Mouse (Mus musculus) limb, embryonic 13.5 days (tissue): ENCODE results near the gene Nsmf. TPM values are rescaled to one million over a fixed set of nuclear protein-coding genes. Genes with fewer than 3 reads are reported as not detected.

Source experiments
- ATAC-seq: fragments of 200-750 bp; cut with Nextera tagmentation; 2 replicates; pipeline ENCODE4 v1.8.0; 2017; ENCODE audit warnings: low read depth, moderate number of reproducible peaks, moderate TSS enrichment; ENCODE audit not compliant: low FRiP score
- H3K27ac ChIP-seq: fragments of 300-500 bp; sonication (generic); 2 replicates; pipeline ENCODE4 v1.5.1; 2015; ENCODE audit warnings: inconsistent platforms, mild to moderate bottlenecking, moderate library complexity
- H3K27me3 ChIP-seq: fragments of 300-500 bp; sonication (generic); 2 replicates; pipeline ENCODE4 v1.6.1; 2015; ENCODE audit warnings: mild to moderate bottlenecking, inconsistent platforms
- H3K36me3 ChIP-seq: fragments of 300-500 bp; sonication (generic); 2 replicates; pipeline ENCODE4 v1.6.1; 2015; ENCODE audit warnings: inconsistent platforms, mild to moderate bottlenecking, moderate library complexity
- H3K4me1 ChIP-seq: fragments of 300-500 bp; sonication (generic); 2 replicates; pipeline ENCODE4 v1.6.1; 2015; ENCODE audit warnings: inconsistent platforms
- H3K4me2 ChIP-seq: fragments of 300-500 bp; sonication (generic); replicated peaks from 2 replicates; pipeline ENCODE4 v1.6.1; 2015; ENCODE audit warnings: inconsistent platforms, mild to moderate bottlenecking, moderate library complexity
- H3K4me3 ChIP-seq: fragments of 300-500 bp; sonication (generic); 2 replicates; pipeline ENCODE4 v1.5.1; 2015; ENCODE audit warnings: moderate library complexity, mild to moderate bottlenecking, inconsistent platforms
- H3K9ac ChIP-seq: fragments of 300-500 bp; sonication (generic); 2 replicates; pipeline ENCODE4 v1.6.1; 2015; ENCODE audit warnings: mild to moderate bottlenecking, inconsistent platforms
- H3K9me3 ChIP-seq: fragments of 300-500 bp; sonication (generic); 2 replicates; pipeline ENCODE4 v1.6.1; 2016; ENCODE audit warnings: inconsistent platforms
- WGBS: fragments of 180-500 bp; shearing (Covaris S2); methylation state at CpG from one replicate; pipeline ENCODE4 v1.1.7; 2015; 5-methylcytosine and 5-hydroxymethylcytosine counted together
- polyA plus RNA-seq: library from polyadenylated mRNA; unstranded; fragments of >200 nt; fragmentation: Nextera tagmentation; extraction: Ambion mirVana; gene quantifications from 2 replicates; pipeline ENCODE4 v1.2.1, GENCODE M21; 2015

Nsmf gene
- polyA plus RNA-seq, 1 experiment from 2014 or later = 82.9 TPM

- WGBS = 90% methylated on average over 7 of the region's 7 CpGs
- no peaks in the 10 kb centered on the region for H3K27me3 ChIP-seq
- ATAC-seq = no peak
- H3K36me3 ChIP-seq = peaks cover 69% of the 10 kb centered on the region
- no peak overlapping the region for H3K27ac ChIP-seq
- H3K4me2 ChIP-seq = no peak overlapping the region
- H3K9ac ChIP-seq = no peak overlapping the region
- H3K9me3 ChIP-seq = no peaks in the 10 kb centered on the region
- H3K4me1 ChIP-seq = peaks cover 11% of the 10 kb centered on the region
- H3K4me3 ChIP-seq = no peak overlapping the region
These were observed 4.8 kb downstream of the Nsmf start for GRCm38 (mm10) chr2:25058926-25059325.

- Histone ChIP-seq H3K27ac (no peak overlapping the region), H3K27me3 (no peaks in the 10 kb centered on the region), H3K9ac (no peak overlapping the region), H3K4me1 (no peaks in the 10 kb centered on the region), H3K36me3 (peaks cover 46% of the 10 kb centered on the region), H3K4me2 (no peak overlapping the region), H3K9me3 (no peaks in the 10 kb centered on the region), H3K4me3 (no peak overlapping the region)
- 89% methylated on average over 5 of the region's 5 CpGs for WGBS
- ATAC-seq = no peak
These were observed 9.4 kb downstream of the Nsmf start for GRCm38 (mm10) chr2:25063523-25063922.

- no peaks in the 10 kb centered on the region for H3K27me3 ChIP-seq
- no peak for ATAC-seq
These were observed 10.1 kb downstream of the Nsmf start for GRCm38 (mm10) chr2:25064285-25064684.

GRCm38 (mm10) chr2:25065537-25065936 lies 11.4 kb downstream of the Nsmf start:
- no peaks in the 10 kb centered on the region for H3K4me1 ChIP-seq
- no peak overlapping the region for H3K9ac ChIP-seq
- no peak overlapping the region for H3K27ac ChIP-seq
- H3K4me3 ChIP-seq = no peak overlapping the region
- H3K36me3 ChIP-seq = peaks cover 28% of the 10 kb centered on the region
- no peaks in the 10 kb centered on the region for H3K9me3 ChIP-seq
- H3K27me3 ChIP-seq = no peaks in the 10 kb centered on the region
- no peak for ATAC-seq
- H3K4me2 ChIP-seq = no peak overlapping the region

More at GRCm38 (mm10) chr2:25064285-25064684, 10.1 kb downstream of the Nsmf start:
- Histone ChIP-seq H3K27ac (no peak overlapping the region), H3K36me3 (peaks cover 39% of the 10 kb centered on the region), H3K4me1 (no peaks in the 10 kb centered on the region), H3K4me3 (no peak overlapping the region), H3K9ac (no peak overlapping the region), H3K9me3 (no peaks in the 10 kb centered on the region), H3K4me2 (no peak overlapping the region)
- WGBS = 92% methylated on average over 1 of the region's 1 CpGs

GRCm38 (mm10) chr2:25066552-25066951 lies 12.4 kb downstream of the Nsmf start:
- H3K27me3 ChIP-seq = no peaks in the 10 kb centered on the region
- H3K9me3 ChIP-seq = no peaks in the 10 kb centered on the region
- no peaks in the 10 kb centered on the region for H3K4me1 ChIP-seq
- no peak overlapping the region for H3K27ac ChIP-seq
- peaks cover 17% of the 10 kb centered on the region for H3K36me3 ChIP-seq
- H3K9ac ChIP-seq = no peak overlapping the region
- WGBS = 85% methylated on average over 4 of the region's 4 CpGs
- ATAC-seq = no peak
- no peak overlapping the region for H3K4me2 ChIP-seq
- H3K4me3 ChIP-seq = no peak overlapping the region

- no peak overlapping the region for H3K27ac ChIP-seq
- no peaks in the 10 kb centered on the region for H3K4me1 ChIP-seq
- H3K27me3 ChIP-seq = no peaks in the 10 kb centered on the region
- H3K4me3 ChIP-seq = no peak overlapping the region
- ATAC-seq = no peak
- H3K36me3 ChIP-seq = no peaks in the 10 kb centered on the region
- no peak overlapping the region for H3K4me2 ChIP-seq
- H3K9ac ChIP-seq = no peak overlapping the region
- H3K9me3 ChIP-seq = no peaks in the 10 kb centered on the region
- WGBS = 83% methylated on average over 4 of the region's 4 CpGs
These were observed 15.4 kb downstream of the Nsmf start for GRCm38 (mm10) chr2:25069537-25069936.

- Histone ChIP-seq H3K9ac (no peak overlapping the region), H3K36me3 (no peaks in the 10 kb centered on the region), H3K4me3 (no peak overlapping the region), H3K9me3 (no peaks in the 10 kb centered on the region), H3K4me2 (no peak overlapping the region), H3K27me3 (no peaks in the 10 kb centered on the region), H3K4me1 (no peaks in the 10 kb centered on the region), H3K27ac (no peak overlapping the region)
- no peak for ATAC-seq
- WGBS = 94% methylated on average over 4 of the region's 4 CpGs
These were observed 18.2 kb downstream of the Nsmf start for GRCm38 (mm10) chr2:25072398-25072797.

- Histone ChIP-seq H3K4me2 (no peak overlapping the region), H3K4me3 (no peak overlapping the region), H3K4me1 (no peaks in the 10 kb centered on the region), H3K36me3 (no peaks in the 10 kb centered on the region), H3K27ac (no peak overlapping the region), H3K27me3 (no peaks in the 10 kb centered on the region; the same call in 1 of the 2 replicates), H3K9ac (no peak overlapping the region), H3K9me3 (no peaks in the 10 kb centered on the region)
- no peak for ATAC-seq
- whole genome bisulfite sequencing = 59% methylated on average over 4 of the region's 4 CpGs
These were observed 21.4 kb downstream of the Nsmf start for GRCm38 (mm10) chr2:25075506-25075905.

GRCm38 (mm10) chr2:25078967-25079366 lies 24.8 kb downstream of the Nsmf start:
- H3K4me1 ChIP-seq = no peaks in the 10 kb centered on the region
- no peaks in the 10 kb centered on the region; the same call in 1 of the 2 replicates for H3K27me3 ChIP-seq
- no peak overlapping the region for H3K4me3 ChIP-seq
- no peak overlapping the region for H3K27ac ChIP-seq
- no peaks in the 10 kb centered on the region for H3K36me3 ChIP-seq
- H3K9me3 ChIP-seq = no peaks in the 10 kb centered on the region
- H3K4me2 ChIP-seq = no peak overlapping the region
- H3K9ac ChIP-seq = no peak overlapping the region
- WGBS = 77% methylated on average over 1 of the region's 1 CpGs
- no peak for ATAC-seq

GRCm38 (mm10) chr2:25080076-25080475 lies 25.9 kb downstream of the Nsmf start, which contains the start of gene Entpd8:
Gene Entpd8, plus strand, starts transcription at chr2:25080304.
- H3K36me3 ChIP-seq = no peaks in the 10 kb centered on the region
- no peak for ATAC-seq
- 53% methylated on average over 5 of the region's 5 CpGs for WGBS

GRCm38 (mm10) chr2:25083697-25084096 lies 29.5 kb downstream of the Nsmf start:
- ATAC-seq = no peak
- Histone ChIP-seq H3K9me3 (no peaks in the 10 kb centered on the region), H3K27me3 (no peaks in the 10 kb centered on the region; the same call in 1 of the 2 replicates), H3K4me3 (no peak overlapping the region), H3K9ac (no peak overlapping the region), H3K36me3 (no peaks in the 10 kb centered on the region), H3K4me2 (no peak overlapping the region), H3K27ac (no peak overlapping the region), H3K4me1 (no peaks in the 10 kb centered on the region)
- WGBS = 83% methylated on average over 4 of the region's 4 CpGs

More at GRCm38 (mm10) chr2:25080076-25080475, 25.9 kb downstream of the Nsmf start, which contains the start of gene Entpd8:
- Histone ChIP-seq H3K4me3 (no peak within 1 kb of the TSS), H3K27ac (no peak within 1 kb of the TSS), H3K4me2 (no peak within 1 kb of the TSS), H3K9ac (no peak within 1 kb of the TSS), H3K9me3 (no peaks in the 10 kb centered on the region), H3K4me1 (no peaks in the 10 kb centered on the region), H3K27me3 (no peaks in the 10 kb centered on the region; the same call in 1 of the 2 replicates)

GRCm38 (mm10) chr2:25085571-25085970 lies 31.4 kb downstream of the Nsmf start:
- no peak for ATAC-seq
- H3K36me3 ChIP-seq = no peaks in the 10 kb centered on the region
- H3K4me3 ChIP-seq = no peak overlapping the region
- H3K27me3 ChIP-seq = no peaks in the 10 kb centered on the region; the same call in 1 of the 2 replicates
- H3K27ac ChIP-seq = no peak overlapping the region
- H3K4me1 ChIP-seq = no peaks in the 10 kb centered on the region
- H3K4me2 ChIP-seq = no peak overlapping the region
- no peaks in the 10 kb centered on the region for H3K9me3 ChIP-seq
- WGBS = 86% methylated on average over 5 of the region's 5 CpGs
- no peak overlapping the region for H3K9ac ChIP-seq

- no peak for ATAC-seq
- no peak overlapping the region for H3K27ac ChIP-seq
- H3K27me3 ChIP-seq = 0 out of 2 replicates have a peak, but pooled peaks cover under 1% of the 10 kb centered on the region
- no peaks in the 10 kb centered on the region for H3K9me3 ChIP-seq
- H3K9ac ChIP-seq = no peak overlapping the region
- no peak overlapping the region for H3K4me3 ChIP-seq
- H3K4me2 ChIP-seq = no peak overlapping the region
- H3K36me3 ChIP-seq = no peaks in the 10 kb centered on the region
- H3K4me1 ChIP-seq = no peaks in the 10 kb centered on the region
- WGBS = 95% methylated on average over 2 of the region's 2 CpGs
These were observed 33.7 kb downstream of the Nsmf start for GRCm38 (mm10) chr2:25087842-25088241.
